Mouse (Mus musculus) heart, embryonic 16.5 days (tissue): ENCODE measurements around the gene Otx2. TPM values are rescaled to one million over a fixed set of nuclear protein-coding genes. Genes with fewer than 3 reads are reported as not detected.

Experiments
- ATAC-seq: fragments of 200-750 bp; cut with Nextera tagmentation; replicated peaks from 2 replicates; pipeline ENCODE4 v1.8.0; 2017; ENCODE audit warnings: moderate number of reproducible peaks; ENCODE audit not compliant: insufficient read depth, low FRiP score; ENCODE audit errors: extremely low read depth
- H3K27ac ChIP-seq: fragments of 300-500 bp; sonication (generic); 2 replicates; pipeline ENCODE4 v1.5.1; 2014; ENCODE audit warnings: mild to moderate bottlenecking, low read length, control low read depth, moderate library complexity
- H3K27me3 ChIP-seq: fragments of 300-500 bp; sonication (generic); 2 replicates; pipeline ENCODE4 v1.6.1; 2014; ENCODE audit warnings: low read length, mixed read lengths; ENCODE audit not compliant: control insufficient read depth, insufficient read depth
- H3K36me3 ChIP-seq: fragments of 300-500 bp; sonication (generic); 2 replicates; pipeline ENCODE4 v1.6.1; 2014; ENCODE audit not compliant: control insufficient read depth, insufficient read depth
- H3K4me1 ChIP-seq: fragments of 300-500 bp; sonication (generic); 2 replicates; pipeline ENCODE4 v1.6.1; 2014; ENCODE audit warnings: low read length, mixed read lengths; ENCODE audit not compliant: control insufficient read depth, insufficient read depth
- H3K4me2 ChIP-seq: fragments of 300-500 bp; sonication (generic); 2 replicates; pipeline ENCODE4 v1.6.1; 2014; ENCODE audit warnings: low read depth, mild to moderate bottlenecking, control low read depth, low read length
- H3K4me3 ChIP-seq: fragments of 300-500 bp; sonication (generic); 2 replicates; pipeline ENCODE4 v1.5.1; 2014; ENCODE audit warnings: mild to moderate bottlenecking, control low read depth, low read length
- H3K9ac ChIP-seq: fragments of 300-500 bp; sonication (generic); 2 replicates; pipeline ENCODE4 v1.6.1; 2014; ENCODE audit warnings: low read length, control low read depth
- H3K9me3 ChIP-seq: fragments of 300-500 bp; sonication (generic); replicated peaks from 2 replicates; pipeline ENCODE4 v1.6.1; 2016; ENCODE audit warnings: low read length; ENCODE audit not compliant: control insufficient read depth
- WGBS: fragments of 180-500 bp; shearing (Covaris S2); extraction: QIAGEN DNeasy Blood & Tissue Kit; methylation state at CpG from one replicate; pipeline ENCODE4 v1.1.7; 2014; 5-methylcytosine and 5-hydroxymethylcytosine counted together
- polyA plus RNA-seq: library from polyadenylated mRNA; unstranded; fragments of >200 nt; fragmentation: Nextera tagmentation; extraction: Ambion mirVana; gene quantifications from 2 replicates; pipeline ENCODE4 v1.2.1, GENCODE M21; 2015

Gene Otx2
- polyA plus RNA-seq, 1 experiment from 2014 or later = not detected

GRCm38 (mm10) chr14:48657241-48657640 lies 16.4 kb downstream of the Otx2 start:
- Histone ChIP-seq H3K27me3 (peaks cover 97% of the 10 kb centered on the region), H3K4me1 (no peaks in the 10 kb centered on the region), H3K9me3 (no peaks in the 10 kb centered on the region), H3K9ac (no peak overlapping the region), H3K4me2 (no peak overlapping the region), H3K36me3 (no peaks in the 10 kb centered on the region), H3K27ac (no peak overlapping the region), H3K4me3 (no peak overlapping the region)
- ATAC-seq = no peak
- WGBS = 65% methylated on average over 6 of the region's 6 CpGs

- H3K27ac ChIP-seq = no peak overlapping the region
- peaks cover 97% of the 10 kb centered on the region for H3K27me3 ChIP-seq
- no peak overlapping the region for H3K4me2 ChIP-seq
- no peaks in the 10 kb centered on the region for H3K9me3 ChIP-seq
- 59% methylated on average over 4 of the region's 4 CpGs for WGBS
- ATAC-seq = no peak
- no peak overlapping the region for H3K4me3 ChIP-seq
- H3K4me1 ChIP-seq = no peaks in the 10 kb centered on the region
- H3K9ac ChIP-seq = no peak overlapping the region
- H3K36me3 ChIP-seq = no peaks in the 10 kb centered on the region
Measured at GRCm38 (mm10) chr14:48656711-48657110, 16.9 kb downstream of the Otx2 start.

GRCm38 (mm10) chr14:48655792-48656550 lies 17.6 kb downstream of the Otx2 start:
- Histone ChIP-seq H3K36me3 (no peaks in the 10 kb centered on the region), H3K4me3 (no peak overlapping the region), H3K27ac (no peak overlapping the region), H3K4me1 (no peaks in the 10 kb centered on the region), H3K9me3 (no peaks in the 10 kb centered on the region), H3K27me3 (peaks cover 97% of the 10 kb centered on the region), H3K4me2 (no peak overlapping the region), H3K9ac (no peak overlapping the region)
- no peak for ATAC-seq
- 8% methylated on average over 21 of the region's 21 CpGs for WGBS

DNA sequence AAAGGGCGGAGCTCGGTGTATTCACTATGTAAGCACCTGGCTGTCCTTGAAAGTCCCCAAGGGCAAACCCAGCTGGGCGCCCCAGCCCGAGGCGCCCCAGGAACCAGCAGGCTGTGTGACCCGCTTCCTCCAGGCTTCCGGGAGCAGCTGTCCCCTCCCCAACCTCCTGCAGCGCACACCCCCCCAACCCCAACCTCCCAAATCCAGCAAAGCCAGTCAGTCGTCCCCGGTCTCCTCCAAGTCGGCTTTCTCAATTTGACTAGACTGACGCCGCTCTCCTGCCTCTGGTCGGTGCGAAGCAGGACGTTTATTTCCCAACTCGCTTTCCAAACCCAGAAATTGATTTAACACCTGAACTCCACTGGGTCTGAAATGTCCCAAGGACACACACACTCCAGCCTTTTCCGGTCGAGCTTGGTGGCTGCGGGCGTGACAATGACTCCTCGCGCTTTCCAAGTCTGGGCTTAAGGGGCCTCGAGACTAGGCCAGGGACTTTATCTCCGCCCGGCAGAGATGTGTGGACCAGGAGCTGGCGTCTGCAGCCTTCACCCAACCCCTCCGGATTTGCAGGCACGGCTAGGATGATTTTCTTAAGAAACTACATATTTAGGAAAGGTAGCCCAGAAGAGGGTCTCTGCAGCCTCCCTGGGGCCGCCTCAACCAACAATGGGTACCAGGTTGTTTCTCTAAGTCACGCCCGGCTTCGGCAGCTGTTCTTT lies 18.4 kb downstream of the Otx2 start:
- ATAC-seq = no peak
- Histone ChIP-seq H3K9ac (no peak overlapping the region), H3K4me2 (0 out of 2 replicates have a peak overlapping the region, but pooled peaks have one; percentile 19), H3K36me3 (no peaks in the 10 kb centered on the region), H3K27ac (no peak overlapping the region), H3K9me3 (no peaks in the 10 kb centered on the region), H3K4me3 (no peak overlapping the region; the same call in 1 of the 2 replicates), H3K4me1 (no peaks in the 10 kb centered on the region), H3K27me3 (peaks cover 92% of the 10 kb centered on the region)
- WGBS = 2% methylated on average over 33 of the region's 33 CpGs

DNA sequence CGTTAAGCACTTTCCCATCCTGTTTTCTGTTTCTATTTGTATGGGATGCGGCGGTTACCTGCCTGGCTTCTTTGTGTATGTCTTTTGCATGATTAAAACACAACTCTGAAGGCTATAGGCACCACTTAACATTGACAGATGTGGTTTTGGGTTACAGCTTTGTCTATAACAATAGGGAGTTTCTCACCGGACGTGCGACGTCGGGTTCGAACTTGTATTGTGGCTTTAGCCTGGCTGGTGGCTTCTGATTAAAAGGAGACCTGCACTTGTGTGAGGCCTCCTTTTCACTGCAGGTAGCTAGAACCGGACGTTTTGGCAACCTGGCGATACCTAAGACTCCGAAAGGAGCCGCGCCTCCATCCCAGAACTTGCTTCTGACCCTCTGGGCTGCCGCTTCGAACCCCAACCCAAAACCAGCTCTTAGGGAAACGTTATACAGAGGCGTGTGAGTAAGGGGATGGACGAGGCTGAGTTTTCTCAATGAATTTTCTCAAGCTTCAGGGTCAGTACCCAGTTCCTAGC lies 19.0 kb downstream of the Otx2 start:
- WGBS = 6% methylated on average over 20 of the region's 20 CpGs
- no peak overlapping the region for H3K4me3 ChIP-seq
- no peak overlapping the region for H3K4me2 ChIP-seq

GRCm38 (mm10) chr14:48653676-48654510 lies 19.7 kb downstream of the Otx2 start:
- Histone ChIP-seq H3K9me3 (no peaks in the 10 kb centered on the region), H3K9ac (no peak overlapping the region), H3K4me1 (no peaks in the 10 kb centered on the region), H3K27ac (no peak overlapping the region), H3K27me3 (peaks cover 83% of the 10 kb centered on the region), H3K36me3 (no peaks in the 10 kb centered on the region), H3K4me3 (no peak overlapping the region), H3K4me2 (no peak overlapping the region)
- 17% methylated on average over 22 of the region's 22 CpGs for WGBS
- ATAC-seq = no peak

More for the DNA sequence above, 19.0 kb downstream of the Otx2 start:
- no peak for ATAC-seq
- H3K9ac ChIP-seq = no peak overlapping the region
- H3K27me3 ChIP-seq = peaks cover 90% of the 10 kb centered on the region
- H3K9me3 ChIP-seq = no peaks in the 10 kb centered on the region
- no peaks in the 10 kb centered on the region for H3K4me1 ChIP-seq
- H3K36me3 ChIP-seq = no peaks in the 10 kb centered on the region
- H3K27ac ChIP-seq = no peak overlapping the region

GRCm38 (mm10) chr14:48653081-48653480 lies 20.5 kb downstream of the Otx2 start:
- Histone ChIP-seq H3K9ac (no peak overlapping the region), H3K27ac (no peak overlapping the region), H3K4me3 (no peak overlapping the region), H3K9me3 (no peaks in the 10 kb centered on the region), H3K4me2 (no peak overlapping the region), H3K27me3 (peaks cover 75% of the 10 kb centered on the region), H3K4me1 (no peaks in the 10 kb centered on the region), H3K36me3 (no peaks in the 10 kb centered on the region)
- WGBS = 69% methylated on average over 3 of the region's 3 CpGs
- no peak for ATAC-seq

- Histone ChIP-seq H3K4me1 (no peaks in the 10 kb centered on the region), H3K4me3 (no peak overlapping the region), H3K27ac (no peak overlapping the region), H3K4me2 (no peak overlapping the region), H3K9me3 (no peaks in the 10 kb centered on the region), H3K27me3 (peaks cover 67% of the 10 kb centered on the region), H3K9ac (no peak overlapping the region), H3K36me3 (no peaks in the 10 kb centered on the region)
- WGBS = 30% methylated on average over 12 of the region's 12 CpGs
- no peak for ATAC-seq
Measured at GRCm38 (mm10) chr14:48652256-48652655, 21.4 kb downstream of the Otx2 start.
